Mouse (Mus musculus): ENCODE measurements around the gene Gm11232. TPM values are rescaled to one million over a fixed set of nuclear protein-coding genes. Genes with fewer than 3 reads are reported as not detected.

Gene Gm11232
- polyA plus RNA-seq, 1 experiment, result not detected

- Histone ChIP-seq H3K4me3 (ENCODE audit: control insufficient read depth, low read depth, low read length) (no peak overlapping the region), H3K27me3 (ENCODE audit: control insufficient read depth, insufficient read depth, low read length) (no peaks in the 10 kb centered on the region), H3K36me3 (ENCODE audit: control insufficient read depth, insufficient read depth, low read length) (no peaks in the 10 kb centered on the region), H3K4me1 (ENCODE audit: control insufficient read depth, insufficient read depth, low read length) (no peaks in the 10 kb centered on the region), H3K27ac (ENCODE audit: control insufficient read depth, insufficient read depth, low read depth, low read length) (no peak overlapping the region)
- TF ChIP-seq CTCF (IDR thresholded peaks at IDR 0.05; ENCODE audit: control insufficient read depth, insufficient read depth, insufficient replicate concordance, low read depth, low read length), result no peak
- no peak for TF ChIP-seq POLR2A (IDR thresholded peaks at IDR 0.05; ENCODE audit: control insufficient read depth, low read depth, low read length)
Observed at GRCm38 (mm10) chr4:71735261-71735660, 22.5 kb downstream of the Gm11232 start.

- H3K4me1 ChIP-seq (ENCODE audit: control insufficient read depth, insufficient read depth, low read length), result no peaks in the 10 kb centered on the region
- TF ChIP-seq CTCF (IDR thresholded peaks at IDR 0.05; ENCODE audit: control insufficient read depth, insufficient read depth, insufficient replicate concordance, low read depth, low read length), result no peak
- no peak for TF ChIP-seq POLR2A (IDR thresholded peaks at IDR 0.05; ENCODE audit: control insufficient read depth, low read depth, low read length)
- no peaks in the 10 kb centered on the region for H3K27me3 ChIP-seq (ENCODE audit: control insufficient read depth, insufficient read depth, low read length)
- no peak overlapping the region for H3K27ac ChIP-seq (ENCODE audit: control insufficient read depth, insufficient read depth, low read depth, low read length)
- no peaks in the 10 kb centered on the region for H3K36me3 ChIP-seq (ENCODE audit: control insufficient read depth, insufficient read depth, low read length)
- H3K4me3 ChIP-seq (ENCODE audit: control insufficient read depth, low read depth, low read length), result no peak overlapping the region
Observed at GRCm38 (mm10) chr4:71729401-71729800, 28.4 kb downstream of the Gm11232 start.

DNA sequence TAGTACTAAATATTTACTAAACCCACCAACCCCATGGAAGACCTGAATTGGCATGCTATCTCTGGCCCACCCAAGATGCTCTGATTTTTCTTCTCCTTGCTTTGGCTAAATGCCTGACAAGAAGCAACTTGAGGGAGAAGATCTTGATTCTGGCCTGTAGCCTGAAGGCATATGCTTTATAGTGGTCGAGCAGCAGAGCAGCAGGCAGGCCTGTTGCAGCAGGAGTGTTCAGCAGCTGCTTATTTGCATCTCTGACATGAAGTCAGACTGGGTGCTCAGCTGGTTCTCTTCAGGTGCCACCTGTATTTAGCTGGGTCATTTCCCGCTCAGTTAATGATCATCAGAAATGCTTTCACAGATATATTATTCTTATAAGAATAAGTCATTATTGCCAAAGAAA is 30.2 kb downstream of the Gm11232 start:
- Histone ChIP-seq H3K4me3 (ENCODE audit: control insufficient read depth, low read depth, low read length) (no peak overlapping the region), H3K36me3 (ENCODE audit: control insufficient read depth, insufficient read depth, low read length) (no peaks in the 10 kb centered on the region), H3K4me1 (ENCODE audit: control insufficient read depth, insufficient read depth, low read length) (no peaks in the 10 kb centered on the region), H3K27ac (ENCODE audit: control insufficient read depth, insufficient read depth, low read depth, low read length) (no peak overlapping the region), H3K27me3 (ENCODE audit: control insufficient read depth, insufficient read depth, low read length) (no peaks in the 10 kb centered on the region)
- TF ChIP-seq CTCF (IDR thresholded peaks at IDR 0.05; ENCODE audit: control insufficient read depth, insufficient read depth, insufficient replicate concordance, low read depth, low read length) (no peak), POLR2A (IDR thresholded peaks at IDR 0.05; ENCODE audit: control insufficient read depth, low read depth, low read length) (no peak)

DNA sequence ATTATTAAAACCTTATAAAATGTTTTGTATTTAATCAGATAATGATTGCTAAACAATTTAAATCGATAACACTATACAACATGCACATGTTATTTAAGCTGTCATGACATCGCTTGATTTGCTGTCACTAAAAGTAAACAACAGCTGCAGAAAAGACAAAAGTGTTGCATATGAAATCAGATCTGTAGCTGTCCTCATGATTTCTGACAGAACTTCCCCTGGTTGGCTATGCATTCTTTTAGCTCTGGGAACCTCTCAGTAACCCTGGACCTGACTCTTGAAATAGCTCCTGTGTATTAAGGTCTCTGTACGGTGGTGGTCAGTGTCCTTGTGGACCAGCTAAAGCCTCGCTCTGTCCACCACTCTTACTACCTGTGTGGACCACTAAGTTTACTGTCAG is 30.7 kb downstream of the Gm11232 start:
- H3K36me3 ChIP-seq (ENCODE audit: control insufficient read depth, insufficient read depth, low read length), result no peaks in the 10 kb centered on the region
- no peak for TF ChIP-seq POLR2A (IDR thresholded peaks at IDR 0.05; ENCODE audit: control insufficient read depth, low read depth, low read length)
- no peak for TF ChIP-seq CTCF (IDR thresholded peaks at IDR 0.05; ENCODE audit: control insufficient read depth, insufficient read depth, insufficient replicate concordance, low read depth, low read length)
- no peaks in the 10 kb centered on the region for H3K27me3 ChIP-seq (ENCODE audit: control insufficient read depth, insufficient read depth, low read length)
- no peak overlapping the region for H3K4me3 ChIP-seq (ENCODE audit: control insufficient read depth, low read depth, low read length)
- no peaks in the 10 kb centered on the region for H3K4me1 ChIP-seq (ENCODE audit: control insufficient read depth, insufficient read depth, low read length)
- H3K27ac ChIP-seq (ENCODE audit: control insufficient read depth, insufficient read depth, low read depth, low read length), result no peak overlapping the region

GRCm38 (mm10) chr4:71725889-71726288 is 31.9 kb downstream of the Gm11232 start:
- no peaks in the 10 kb centered on the region for H3K36me3 ChIP-seq (ENCODE audit: control insufficient read depth, insufficient read depth, low read length)
- H3K4me3 ChIP-seq (ENCODE audit: control insufficient read depth, low read depth, low read length), result no peak overlapping the region
- H3K4me1 ChIP-seq (ENCODE audit: control insufficient read depth, insufficient read depth, low read length), result no peaks in the 10 kb centered on the region
- no peak overlapping the region for H3K27ac ChIP-seq (ENCODE audit: control insufficient read depth, insufficient read depth, low read depth, low read length)
- H3K27me3 ChIP-seq (ENCODE audit: control insufficient read depth, insufficient read depth, low read length), result no peaks in the 10 kb centered on the region
- TF ChIP-seq POLR2A (IDR thresholded peaks at IDR 0.05; ENCODE audit: control insufficient read depth, low read depth, low read length) (no peak), CTCF (IDR thresholded peaks at IDR 0.05; ENCODE audit: control insufficient read depth, insufficient read depth, insufficient replicate concordance, low read depth, low read length) (no peak)
